13 mouse cellular contexts compared by ENCODE assay signal in genomic region chr9:58134906-58135305, GRCm38 (mm10). TPM values are rescaled to one million over a fixed set of nuclear protein-coding genes. Genes with fewer than 3 reads are reported as not detected.
DNase-seq lines count a peak whose midpoint lies in the region; ATAC-seq and TF ChIP-seq lines count a peak whose summit lies in the region.
"Had no signal": no experiment of that assay in that cellular context is flagged by ENCODE, and none has a peak within 500 bp of the region (broad histone marks: within the 10 kb centered on the region; RNA-seq: fewer than 3 reads in every experiment).

No protein-coding gene starts in this region.

- H3K4me1 ChIP-seq in kidney, embryonic 14.5 days (ENCODE audit: control insufficient read depth, insufficient read depth, low read length), result peaks cover 65% of the 10 kb centered on the region
- H3K4me1 ChIP-seq in cerebellum, adult 2 months (ENCODE audit: control insufficient read depth, insufficient read depth, low read length), result no peaks in the 10 kb centered on the region; the same call in none of the 2 replicates
- peaks cover 98% of the 10 kb centered on the region for H3K4me1 ChIP-seq in embryonic facial prominence, embryonic 10.5 days

- no peak for TF ChIP-seq POLR2A in cerebellum, adult 2 months (IDR thresholded peaks at IDR 0.05; ENCODE audit: borderline replicate concordance, insufficient read depth, low read length)

- ATAC-seq in kidney, embryonic 14.5 days (ENCODE audit: low FRiP score, low TSS enrichment), result no peak

- TF ChIP-seq CTCF in cerebellum, adult 2 months (IDR thresholded peaks at IDR 0.05; ENCODE audit: borderline replicate concordance, insufficient read depth, low read depth, low read length), result no peak

- 24% methylated on average over 7 of the region's 7 CpGs for WGBS in kidney, embryonic 14.5 days
- WGBS in cerebellum, adult 2 months, result 7% methylated on average over 7 of the region's 7 CpGs
- WGBS in embryonic facial prominence, embryonic 10.5 days, result 40% methylated on average over 7 of the region's 7 CpGs

- peak overlapping the region; percentile 15; the same call in 1 of the 2 replicates for H3K4me3 ChIP-seq in kidney, embryonic 14.5 days (ENCODE audit: low read length)
- H3K4me3 ChIP-seq in cerebellum, adult 2 months (replicated peaks; ENCODE audit: insufficient read depth, low read depth, low read length), result no peak overlapping the region
- peak overlapping the region; percentile 43 for H3K4me3 ChIP-seq in embryonic facial prominence, embryonic 10.5 days

- H3K27me3 ChIP-seq in kidney, embryonic 14.5 days (ENCODE audit: control insufficient read depth, insufficient read depth, low read length), result no peaks in the 10 kb centered on the region
- H3K27me3 ChIP-seq in cerebellum, adult 2 months (ENCODE audit: control insufficient read depth, insufficient read depth, low read length), result no peaks in the 10 kb centered on the region
- peaks cover 38% of the 10 kb centered on the region for H3K27me3 ChIP-seq in embryonic facial prominence, embryonic 10.5 days (replicated peaks; ENCODE audit: low read depth, poor library complexity, severe bottlenecking)

- intact Hi-C loops in heart, postnatal 14 days (cut with DNase I), result no loop called here

- no peaks in the 10 kb centered on the region for H3K9me3 ChIP-seq in kidney, embryonic 14.5 days (ENCODE audit: control insufficient read depth, low read length)
- no peaks in the 10 kb centered on the region for H3K9me3 ChIP-seq in embryonic facial prominence, embryonic 10.5 days

- H3K4me2 ChIP-seq in kidney, embryonic 14.5 days (replicated peaks; ENCODE audit: low read depth, low read length), result peak overlapping the region; percentile 21

- H3K9ac ChIP-seq in kidney, embryonic 14.5 days (ENCODE audit: low read depth, low read length), result peak overlapping the region; percentile 34; the same call in 1 of the 2 replicates

- DNase-seq in kidney, postnatal 14 days, result no peak
- peak; percentile 38 to 55 for DNase-seq in cerebellum, adult 2 months
- DNase-seq in embryonic facial prominence, embryonic 10.5 days (ENCODE audit: low spot score), result peak; percentile 38
- peak; percentile 72 for DNase-seq in mesoderm, embryonic 11.5 days (ENCODE audit: low read depth, low spot score)
- DNase-seq in gastrocnemius, postnatal 10 days, result no peak
- DNase-seq in frontal cortex, postnatal 25 days (ENCODE audit: low spot score in 2 of 2), result no peak
- no peak for DNase-seq in heart, postnatal 14 days
- DNase-seq: adrenal gland, adult 2 months; heart, postnatal 4 days; lung, postnatal 14 days; thymus, postnatal 36 days had no signal

- H3K36me3 ChIP-seq in kidney, embryonic 14.5 days (ENCODE audit: control insufficient read depth, insufficient read depth, low read length), result peaks cover 2% of the 10 kb centered on the region; the same call in 1 of the 2 replicates
- H3K36me3 ChIP-seq in embryonic facial prominence, embryonic 10.5 days (replicated peaks), result peaks cover 23% of the 10 kb centered on the region

- peak overlapping the region; percentile 74; the same call in 1 of the 2 replicates for H3K27ac ChIP-seq in kidney, embryonic 14.5 days (ENCODE audit: low read depth, low read length)
- H3K27ac ChIP-seq in cerebellum, adult 2 months (ENCODE audit: insufficient read depth, low read length), result no peak overlapping the region
- peak overlapping the region; percentile 93 for H3K27ac ChIP-seq in embryonic facial prominence, embryonic 10.5 days (replicated peaks)

RNA-seq across cellular contexts. Expression of gene Ccdc33, which starts 16.3 kb away (rescaled TPM):
- 0.09 and 0.57 TPM in 2 replicates for polyA plus RNA-seq in kidney, embryonic 14.5 days (2014; fragmentation: Nextera tagmentation; extraction: Ambion mirVana)
- polyA plus RNA-seq in cerebellum, adult 2 months (2012; rRNA removed), result 0.59 and 1.1 TPM in 2 replicates
- 0.36 and 0.56 TPM in 2 replicates for polyA plus RNA-seq in embryonic facial prominence, embryonic 10.5 days (2016; fragmentation: Nextera tagmentation; extraction: Ambion mirVana)
- not detected for total RNA-seq in gastrocnemius, postnatal 10 days (2021)
- under 1 TPM in 1 of 2 experiments, not detected in 1; 0.53 TPM for total RNA-seq in heart, postnatal 14 days (2021)
- total RNA-seq: common myeloid progenitor, adult 5-6 weeks; heart, postnatal 4 days had no signal

Comparison
In these comparisons a context has a peak if more than half of its experiments do, and no peak if none do; other contexts are left out.
1. DNase-seq: peak in cerebellum, adult 2 months (2 of 2), embryonic facial prominence, embryonic 10.5 days (single experiment) and mesoderm, embryonic 11.5 days (single experiment); none in kidney, postnatal 14 days (single experiment), gastrocnemius, postnatal 10 days (single experiment), frontal cortex, postnatal 25 days (0 of 2) and heart, postnatal 14 days (0 of 2).